Mouse (Mus musculus) forebrain, embryonic 16.5 days (tissue): Measurements from ENCODE around the gene Olfr551. TPM values are rescaled to one million over a fixed set of nuclear protein-coding genes. Genes with fewer than 3 reads are reported as not detected.
"Not testable (repeated sequence)": the region's sequence is repeated elsewhere in the genome, so short reads cannot be mapped to it uniquely, and the experiment has no call there.

Experiments used
- ATAC-seq: fragments of 200-750 bp; cut with Nextera tagmentation; 2 replicates; pipeline ENCODE4 v1.8.0; 2017; ENCODE audit warnings: mild to moderate bottlenecking, moderate library complexity
- H3K27ac ChIP-seq: fragments of 300-500 bp; sonication (generic); 2 replicates; pipeline ENCODE4 v1.5.1; 2014; ENCODE audit warnings: low read length, control low read depth
- H3K27me3 ChIP-seq: fragments of 300-500 bp; sonication (generic); replicated peaks from 2 replicates; pipeline ENCODE4 v1.6.1; 2014; ENCODE audit warnings: low read length; ENCODE audit not compliant: control insufficient read depth, insufficient read depth
- H3K36me3 ChIP-seq: fragments of 300-500 bp; sonication (generic); 2 replicates; pipeline ENCODE4 v1.6.1; 2014; ENCODE audit not compliant: control insufficient read depth, insufficient read depth
- H3K4me1 ChIP-seq: fragments of 300-500 bp; sonication (generic); replicated peaks from 2 replicates; pipeline ENCODE4 v1.6.1; 2014; ENCODE audit warnings: low read length; ENCODE audit not compliant: control insufficient read depth, insufficient read depth
- H3K4me2 ChIP-seq: fragments of 300-500 bp; sonication (generic); 2 replicates; pipeline ENCODE4 v1.6.1; 2014; ENCODE audit warnings: mild to moderate bottlenecking, low read length, control low read depth
- H3K4me3 ChIP-seq: fragments of 300-500 bp; sonication (generic); replicated peaks from 2 replicates; pipeline ENCODE4 v1.5.1; 2014; ENCODE audit warnings: mild to moderate bottlenecking, low read length, control low read depth
- H3K9ac ChIP-seq: fragments of 300-500 bp; sonication (generic); replicated peaks from 2 replicates; pipeline ENCODE4 v1.6.1; 2014; ENCODE audit warnings: low read depth, low read length, control low read depth
- H3K9me3 ChIP-seq: fragments of 300-500 bp; sonication (generic); 2 replicates; pipeline ENCODE4 v1.6.1; 2016; ENCODE audit warnings: low read length; ENCODE audit not compliant: control insufficient read depth
- WGBS: fragments of 180-500 bp; shearing (Covaris S2); extraction: QIAGEN DNeasy Blood & Tissue Kit; methylation state at CpG from one replicate; pipeline ENCODE4 v1.1.7; 2014; 5-methylcytosine and 5-hydroxymethylcytosine counted together
- polyA plus RNA-seq: library from polyadenylated mRNA; unstranded; fragments of >200 nt; fragmentation: Nextera tagmentation; extraction: Ambion mirVana; gene quantifications from 2 replicates; pipeline ENCODE4 v1.2.1, GENCODE M21; 2015

Gene Olfr551
- polyA plus RNA-seq: not detected in 2 replicates

DNA sequence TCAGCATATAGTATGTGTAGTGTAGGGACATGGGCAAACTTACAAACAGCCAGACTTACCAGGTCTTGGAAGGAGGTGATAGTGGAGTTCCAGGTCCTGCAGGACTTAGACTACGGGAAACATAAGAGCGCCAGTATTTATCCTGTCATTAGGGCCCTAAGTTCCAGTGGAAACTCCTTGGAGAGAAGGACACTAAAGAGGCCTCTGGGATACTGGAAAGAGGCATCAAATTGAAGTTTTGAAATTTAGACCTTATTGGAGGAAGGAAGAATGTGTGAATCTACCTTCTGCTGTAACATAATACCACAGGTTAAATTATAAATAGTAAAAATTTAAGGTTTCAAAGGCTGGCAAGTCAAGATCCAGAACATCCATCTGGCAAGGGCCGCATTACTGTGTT lies at the start of gene Olfr551:
Olfr551 (minus strand) TSS at position 101 of the 400 bp plus-strand sequence.
- no peaks in the 10 kb centered on the region for H3K36me3 ChIP-seq
- WGBS: 94% methylated on average over 3 of the region's 3 CpGs
- H3K9ac ChIP-seq: no peak within 1 kb of the TSS
- H3K9me3 ChIP-seq: no peaks in the 10 kb centered on the region
- H3K27me3 ChIP-seq: no peaks in the 10 kb centered on the region
- H3K27ac ChIP-seq: no peak within 1 kb of the TSS
- no peak within 1 kb of the TSS for H3K4me2 ChIP-seq
- H3K4me1 ChIP-seq: no peaks in the 10 kb centered on the region
- no peak for ATAC-seq
- no peak within 1 kb of the TSS for H3K4me3 ChIP-seq

DNA sequence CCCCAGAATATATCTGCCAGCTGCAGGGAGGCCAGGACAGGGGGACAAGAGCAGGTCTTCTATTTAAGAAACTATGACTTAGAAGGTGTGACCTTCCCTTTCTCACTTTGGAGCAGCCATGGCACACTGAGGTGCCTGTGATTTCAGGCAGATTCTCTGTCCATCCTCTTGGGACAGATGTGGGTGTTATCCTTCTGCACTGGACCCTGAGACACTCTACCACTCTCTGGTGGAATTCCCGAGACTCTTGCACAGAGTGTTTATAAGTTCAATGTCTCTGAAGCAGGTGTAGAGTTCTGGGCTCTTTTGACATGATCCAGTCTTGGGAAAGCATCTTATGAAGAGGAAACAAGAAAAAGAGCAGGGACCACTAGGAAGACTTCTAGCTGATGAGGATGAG lies 46.4 kb upstream of the Olfr551 start, which contains the start of gene Olfr554:
Olfr554 (plus strand) TSS at position 301 of the 400 bp plus-strand sequence.
- 68% methylated on average over 1 of the region's 1 CpGs for WGBS
- H3K4me2 ChIP-seq: no peak within 1 kb of the TSS
- no peak for ATAC-seq
- H3K36me3 ChIP-seq: no peaks in the 10 kb centered on the region
- H3K9me3 ChIP-seq: no peaks in the 10 kb centered on the region
- no peak within 1 kb of the TSS for H3K4me3 ChIP-seq
- H3K27ac ChIP-seq: no peak within 1 kb of the TSS
- no peak within 1 kb of the TSS for H3K9ac ChIP-seq
- H3K27me3 ChIP-seq: no peaks in the 10 kb centered on the region
- H3K4me1 ChIP-seq: no peaks in the 10 kb centered on the region

DNA sequence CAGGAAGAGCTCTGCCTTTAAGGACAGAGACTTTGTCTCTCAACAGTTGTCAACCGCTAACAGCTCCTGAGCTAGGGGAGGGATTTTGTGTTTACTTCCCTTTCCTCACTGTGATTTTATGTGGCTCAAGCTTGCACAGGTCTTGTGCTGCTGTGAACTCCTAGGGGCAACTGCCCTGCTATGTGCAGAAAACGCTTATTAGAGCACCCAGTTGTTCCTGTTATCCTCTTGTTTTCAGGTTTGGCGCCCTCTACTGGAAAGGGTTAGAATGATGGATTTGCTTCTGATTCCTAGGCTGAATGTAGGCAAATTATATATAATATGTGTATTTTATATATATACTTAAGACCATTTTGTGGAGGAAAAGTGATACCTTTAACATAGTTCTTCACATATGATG lies 45.0 kb upstream of the Olfr551 start:
- Histone ChIP-seq H3K27me3 (no peaks in the 10 kb centered on the region), H3K27ac (no peak overlapping the region), H3K36me3 (no peaks in the 10 kb centered on the region), H3K9me3 (no peaks in the 10 kb centered on the region), H3K4me1 (no peaks in the 10 kb centered on the region), H3K4me3 (no peak overlapping the region), H3K9ac (no peak overlapping the region), H3K4me2 (no peak overlapping the region)
- WGBS: 29% methylated on average over 3 of the region's 3 CpGs
- no peak for ATAC-seq

DNA sequence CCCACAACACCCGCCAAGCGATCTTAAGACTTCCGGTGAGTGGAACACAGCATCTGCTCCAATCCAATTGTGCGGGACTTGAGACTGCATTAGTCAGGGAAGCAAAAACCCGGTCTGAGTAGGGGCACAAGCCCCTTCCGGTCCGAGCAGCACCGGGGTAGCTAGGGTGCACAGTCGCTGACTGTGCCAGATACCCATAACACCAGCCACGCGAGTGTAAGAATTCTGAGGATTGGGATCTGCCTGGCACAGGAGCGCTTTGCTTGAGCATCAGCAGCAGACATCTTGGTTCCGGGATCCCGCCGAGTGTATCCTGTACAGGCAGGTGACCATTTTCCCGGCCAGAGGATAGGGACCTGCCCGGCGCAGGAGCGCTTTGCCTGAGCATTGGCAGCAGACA lies 28.7 kb upstream of the Olfr551 start:
- not testable (repeated sequence) for ATAC-seq, H3K9ac ChIP-seq
- 90% methylated on average over 17 of the region's 19 CpGs for WGBS

DNA sequence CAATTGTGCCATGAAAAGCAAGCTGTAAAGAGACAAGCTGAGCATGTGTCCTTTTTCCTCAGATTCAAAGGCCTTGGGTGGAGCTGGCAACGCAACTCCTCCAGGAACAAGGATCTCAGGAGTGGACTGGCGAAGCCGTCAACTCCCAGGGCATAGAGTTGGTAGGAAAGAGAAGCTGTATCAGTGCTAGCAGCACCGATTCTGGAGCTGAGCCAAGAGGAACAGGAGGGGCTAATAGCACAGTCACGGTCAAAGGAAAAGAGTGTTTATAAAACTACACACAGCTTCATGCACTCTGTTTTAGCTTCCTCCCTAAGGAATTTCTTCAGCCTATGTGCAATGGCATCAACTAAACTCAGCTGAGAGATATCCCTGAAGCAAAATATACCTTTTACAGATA lies 27.9 kb upstream of the Olfr551 start:
- H3K9me3 ChIP-seq: no peaks in the 10 kb centered on the region
- H3K27me3 ChIP-seq: no peaks in the 10 kb centered on the region
- no peak overlapping the region for H3K4me2 ChIP-seq
- no peak overlapping the region for H3K9ac ChIP-seq
- ATAC-seq: no peak
- H3K27ac ChIP-seq: no peak overlapping the region
- H3K36me3 ChIP-seq: no peaks in the 10 kb centered on the region
- WGBS: 59% methylated on average over 5 of the region's 5 CpGs
- no peaks in the 10 kb centered on the region for H3K4me1 ChIP-seq
- H3K4me3 ChIP-seq: no peak overlapping the region

More for the DNA sequence above, 28.7 kb upstream of the Olfr551 start:
- H3K36me3 ChIP-seq, H3K4me2 ChIP-seq, H3K27ac ChIP-seq, H3K9me3 ChIP-seq, H3K4me3 ChIP-seq, H3K27me3 ChIP-seq, H3K4me1 ChIP-seq: not testable (repeated sequence)

DNA sequence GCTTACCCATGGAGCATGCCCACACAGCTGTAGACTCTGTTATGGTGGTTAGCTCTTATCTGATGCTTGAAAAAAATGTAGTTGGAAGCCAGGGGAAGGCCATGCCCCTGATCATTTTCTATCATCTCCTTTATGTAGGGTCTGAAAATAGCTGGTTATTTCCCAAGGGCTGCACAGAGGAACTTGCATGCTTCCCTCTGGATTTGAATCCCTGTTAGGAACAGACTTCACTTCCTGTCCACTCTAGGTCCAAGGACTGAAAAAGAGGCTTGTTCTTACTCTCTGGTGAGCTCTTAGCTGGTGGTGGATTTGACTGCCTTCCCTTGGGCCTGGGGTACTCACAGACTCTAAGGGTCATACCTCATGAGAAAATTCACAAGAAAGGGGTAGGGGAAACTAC lies 26.4 kb upstream of the Olfr551 start, which contains the start of gene Olfr553:
Olfr553 (minus strand) TSS at position 101 of the 400 bp plus-strand sequence.
- no peak within 1 kb of the TSS for H3K4me3 ChIP-seq
- H3K27me3 ChIP-seq: no peaks in the 10 kb centered on the region
- H3K4me1 ChIP-seq: no peaks in the 10 kb centered on the region
- ATAC-seq: no peak
- no peak within 1 kb of the TSS for H3K27ac ChIP-seq
- no peaks in the 10 kb centered on the region for H3K9me3 ChIP-seq
- H3K36me3 ChIP-seq: no peaks in the 10 kb centered on the region
- no peak within 1 kb of the TSS for H3K4me2 ChIP-seq
- no peak within 1 kb of the TSS for H3K9ac ChIP-seq

DNA sequence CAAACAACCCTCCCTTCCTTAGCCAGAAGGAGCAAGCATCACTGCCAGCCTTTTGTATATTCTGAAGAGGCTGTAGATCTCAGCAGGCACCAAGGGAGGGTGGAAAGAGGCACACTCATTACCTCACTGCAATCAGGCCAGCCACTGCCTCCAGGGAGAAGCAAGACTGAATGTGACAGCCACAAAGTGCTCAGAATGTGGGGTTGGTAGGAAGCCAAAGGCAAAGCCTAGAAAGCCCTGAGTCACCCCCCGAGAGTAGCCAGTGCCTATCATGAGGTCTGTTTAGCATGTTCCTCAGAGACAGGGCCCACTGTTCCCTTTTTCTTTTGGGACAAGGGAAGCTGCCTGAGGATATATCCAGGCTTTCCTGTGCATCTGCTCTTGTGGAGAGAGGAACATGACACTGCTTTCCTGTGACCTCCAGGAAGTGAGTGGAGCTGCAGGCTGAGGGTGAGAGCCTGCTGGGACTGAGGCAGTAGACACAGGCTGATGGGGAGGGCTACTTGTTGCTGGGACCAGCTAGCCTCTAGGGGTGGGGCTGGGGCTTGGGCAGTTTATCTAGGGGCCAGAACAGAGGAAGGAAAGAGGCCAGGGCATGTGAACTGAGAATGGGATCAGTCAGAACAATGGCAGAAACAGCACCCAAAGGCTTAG lies 5.8 kb upstream of the Olfr551 start, which contains the start of gene Olfr552:
Olfr552 (plus strand) TSS at position 393 of the 654 bp plus-strand sequence.
- ATAC-seq: no peak

DNA sequence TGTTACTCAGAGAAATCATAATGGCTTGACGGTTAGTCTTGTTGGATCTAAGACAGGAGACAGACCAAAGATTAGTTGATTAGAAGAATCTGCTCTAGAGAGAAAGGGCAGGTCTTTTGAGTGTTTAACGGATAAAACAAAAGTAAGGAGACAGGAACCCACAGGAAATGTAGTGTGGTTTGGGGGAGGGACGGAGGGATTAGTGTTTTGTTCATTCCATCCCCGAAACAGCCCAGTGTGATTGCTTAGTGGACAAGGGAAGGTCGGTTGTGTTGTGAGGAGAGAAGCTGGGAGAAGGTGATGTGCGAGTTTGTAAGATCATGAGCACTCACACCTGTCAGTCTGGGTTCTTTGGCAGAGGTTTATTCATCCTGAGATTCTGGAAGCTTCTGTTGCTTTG lies 15.7 kb downstream of the Olfr551 start:
- ATAC-seq: no peak
- no peak overlapping the region for H3K4me3 ChIP-seq
- H3K36me3 ChIP-seq: no peaks in the 10 kb centered on the region
- H3K27me3 ChIP-seq: no peaks in the 10 kb centered on the region
- peaks cover 3% of the 10 kb centered on the region; the same call in 1 of the 2 replicates for H3K4me1 ChIP-seq
- no peak overlapping the region for H3K9ac ChIP-seq
- H3K9me3 ChIP-seq: no peaks in the 10 kb centered on the region
- no peak overlapping the region for H3K27ac ChIP-seq
- no peak overlapping the region for H3K4me2 ChIP-seq
- WGBS: 51% methylated on average over 6 of the region's 6 CpGs

More for the DNA sequence above, 5.8 kb upstream of the Olfr551 start, which contains the start of gene Olfr552:
- no peaks in the 10 kb centered on the region for H3K27me3 ChIP-seq
- 83% methylated on average over 1 of the region's 1 CpGs for WGBS
- H3K4me2 ChIP-seq: no peak within 1 kb of the TSS
- no peaks in the 10 kb centered on the region for H3K36me3 ChIP-seq
- no peaks in the 10 kb centered on the region for H3K4me1 ChIP-seq
- no peak within 1 kb of the TSS for H3K27ac ChIP-seq
- no peak within 1 kb of the TSS for H3K9ac ChIP-seq
- no peaks in the 10 kb centered on the region for H3K9me3 ChIP-seq
- H3K4me3 ChIP-seq: no peak within 1 kb of the TSS

DNA sequence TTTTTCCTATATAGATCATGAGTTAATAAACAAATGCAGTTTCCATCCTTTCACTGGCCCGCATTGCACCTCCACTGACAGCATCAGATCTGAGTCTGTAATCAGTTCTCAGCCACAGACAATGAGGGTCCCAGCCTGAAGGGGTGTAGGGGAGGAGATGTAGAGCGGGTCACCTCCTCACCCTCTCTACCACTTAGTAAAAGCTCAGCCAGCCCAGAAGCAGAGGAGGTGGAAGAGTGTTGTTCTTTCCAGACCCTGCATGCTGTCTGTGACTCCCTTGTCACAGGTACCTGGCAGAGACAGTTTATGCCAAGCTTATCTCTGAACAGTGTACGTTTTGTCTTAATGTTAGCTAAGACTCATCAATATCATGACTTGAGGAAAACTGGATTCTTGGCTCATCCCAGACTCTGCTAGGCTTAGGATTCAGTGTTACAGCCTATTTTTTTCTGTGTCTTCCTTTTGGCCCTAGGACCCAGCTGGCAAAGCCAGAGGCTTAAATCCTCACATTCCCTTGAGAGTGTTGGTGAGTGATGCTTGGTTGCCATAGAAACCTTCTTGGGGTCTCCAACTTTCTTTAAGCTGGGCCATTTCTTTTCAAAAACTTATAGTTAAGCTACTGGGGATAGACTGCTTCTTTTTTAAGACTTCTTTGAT lies 18.4 kb downstream of the Olfr551 start:
- ATAC-seq: peak; percentile 45; the same call in 1 of the 2 replicates
- Histone ChIP-seq H3K4me2 (no peak overlapping the region), H3K36me3 (no peaks in the 10 kb centered on the region), H3K4me3 (no peak overlapping the region), H3K9ac (no peak overlapping the region), H3K4me1 (peaks cover 3% of the 10 kb centered on the region; the same call in 1 of the 2 replicates), H3K27ac (no peak overlapping the region), H3K9me3 (no peaks in the 10 kb centered on the region), H3K27me3 (no peaks in the 10 kb centered on the region)
- WGBS: 58% methylated on average over 3 of the region's 3 CpGs
